Mouse (Mus musculus) limb, embryonic 13.5 days (tissue): Measurements from ENCODE around the gene Anapc11. TPM values are rescaled to one million over a fixed set of nuclear protein-coding genes. Genes with fewer than 3 reads are reported as not detected.
A peak's percentile ranks its signal among the peaks of the same experiment; 100 is the strongest.

Source experiments
- ATAC-seq: fragments of 200-750 bp; cut with Nextera tagmentation; 2 replicates; pipeline ENCODE4 v1.8.0; 2017; ENCODE audit warnings: low read depth, moderate number of reproducible peaks, moderate TSS enrichment; ENCODE audit not compliant: low FRiP score
- H3K27ac ChIP-seq: fragments of 300-500 bp; sonication (generic); 2 replicates; pipeline ENCODE4 v1.5.1; 2015; ENCODE audit warnings: inconsistent platforms, mild to moderate bottlenecking, moderate library complexity
- H3K27me3 ChIP-seq: fragments of 300-500 bp; sonication (generic); 2 replicates; pipeline ENCODE4 v1.6.1; 2015; ENCODE audit warnings: mild to moderate bottlenecking, inconsistent platforms
- H3K36me3 ChIP-seq: fragments of 300-500 bp; sonication (generic); 2 replicates; pipeline ENCODE4 v1.6.1; 2015; ENCODE audit warnings: inconsistent platforms, mild to moderate bottlenecking, moderate library complexity
- H3K4me1 ChIP-seq: fragments of 300-500 bp; sonication (generic); 2 replicates; pipeline ENCODE4 v1.6.1; 2015; ENCODE audit warnings: inconsistent platforms
- H3K4me2 ChIP-seq: fragments of 300-500 bp; sonication (generic); replicated peaks from 2 replicates; pipeline ENCODE4 v1.6.1; 2015; ENCODE audit warnings: inconsistent platforms, mild to moderate bottlenecking, moderate library complexity
- H3K4me3 ChIP-seq: fragments of 300-500 bp; sonication (generic); 2 replicates; pipeline ENCODE4 v1.5.1; 2015; ENCODE audit warnings: moderate library complexity, mild to moderate bottlenecking, inconsistent platforms
- H3K9ac ChIP-seq: fragments of 300-500 bp; sonication (generic); 2 replicates; pipeline ENCODE4 v1.6.1; 2015; ENCODE audit warnings: mild to moderate bottlenecking, inconsistent platforms
- H3K9me3 ChIP-seq: fragments of 300-500 bp; sonication (generic); 2 replicates; pipeline ENCODE4 v1.6.1; 2016; ENCODE audit warnings: inconsistent platforms
- WGBS: fragments of 180-500 bp; shearing (Covaris S2); methylation state at CpG from one replicate; pipeline ENCODE4 v1.1.7; 2015; 5-methylcytosine and 5-hydroxymethylcytosine counted together
- polyA plus RNA-seq: library from polyadenylated mRNA; unstranded; fragments of >200 nt; fragmentation: Nextera tagmentation; extraction: Ambion mirVana; gene quantifications from 2 replicates; pipeline ENCODE4 v1.2.1, GENCODE M21; 2015

The Anapc11 gene
- polyA plus RNA-seq, 1 experiment from 2014 or later = 222 TPM

- Histone ChIP-seq H3K9ac (no peak overlapping the region), H3K36me3 (peaks cover 62% of the 10 kb centered on the region), H3K9me3 (peaks cover 6% of the 10 kb centered on the region; the same call in 1 of the 2 replicates), H3K27ac (no peak overlapping the region), H3K4me1 (peaks cover 24% of the 10 kb centered on the region), H3K27me3 (no peaks in the 10 kb centered on the region), H3K4me3 (no peak overlapping the region), H3K4me2 (no peak overlapping the region)
- ATAC-seq = no peak
- 93% methylated on average over 1 of the region's 1 CpGs for WGBS
Measured at GRCm38 (mm10) chr11:120583937-120584336, 14.3 kb upstream of the Anapc11 start.

- H3K4me1 ChIP-seq = no peaks in the 10 kb centered on the region
- no peak overlapping the region for H3K9ac ChIP-seq
- no peak for ATAC-seq
- H3K9me3 ChIP-seq = peaks cover 6% of the 10 kb centered on the region; the same call in 1 of the 2 replicates
- H3K27ac ChIP-seq = no peak overlapping the region
- H3K4me2 ChIP-seq = no peak overlapping the region
- 95% methylated on average over 6 of the region's 6 CpGs for WGBS
- no peaks in the 10 kb centered on the region for H3K27me3 ChIP-seq
- H3K36me3 ChIP-seq = peaks cover 95% of the 10 kb centered on the region
- H3K4me3 ChIP-seq = no peak overlapping the region
Measured at GRCm38 (mm10) chr11:120588531-120588930, 9.7 kb upstream of the Anapc11 start.

GRCm38 (mm10) chr11:120597240-120598235 lies 683 bp upstream of the Anapc11 start:
- H3K27me3 ChIP-seq = no peaks in the 10 kb centered on the region
- 4% methylated on average over 90 of the region's 99 CpGs for WGBS
- peak overlapping the region; percentile 93 for H3K4me2 ChIP-seq
- peak overlapping the region; percentile 93 for H3K27ac ChIP-seq
- H3K9ac ChIP-seq = peak overlapping the region; percentile 99
- H3K4me1 ChIP-seq = peaks cover 28% of the 10 kb centered on the region
- peak overlapping the region; percentile 92 for H3K4me3 ChIP-seq
- H3K36me3 ChIP-seq = peaks cover 70% of the 10 kb centered on the region
- peak; percentile 49 for ATAC-seq
- H3K9me3 ChIP-seq = no peaks in the 10 kb centered on the region

DNA sequence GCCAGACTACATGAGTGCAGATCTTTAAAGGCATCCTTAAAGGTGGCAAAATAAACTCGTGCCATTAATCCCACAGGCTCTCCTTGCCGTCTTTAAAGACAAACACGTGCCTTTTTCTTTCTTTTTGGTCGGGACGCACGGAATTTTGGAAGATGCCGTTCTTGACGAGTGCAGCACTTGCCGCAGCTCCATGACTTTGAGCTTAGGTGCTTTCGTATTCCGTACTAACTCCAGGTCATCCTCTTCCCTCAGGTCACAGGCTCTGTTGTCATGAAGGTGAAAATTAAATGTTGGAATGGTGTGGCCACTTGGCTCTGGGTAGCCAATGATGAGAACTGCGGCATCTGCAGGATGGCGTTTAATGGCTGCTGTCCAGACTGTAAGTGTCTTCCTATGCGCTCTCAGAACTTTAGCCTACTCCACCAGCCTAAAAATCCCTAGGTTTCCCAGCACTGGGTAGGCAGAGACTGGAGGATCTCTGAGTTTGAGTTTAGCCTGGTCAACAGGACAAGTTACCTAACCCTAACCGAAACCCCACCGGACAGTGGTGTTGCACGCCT lies 849 bp downstream of the Anapc11 start:
- Histone ChIP-seq H3K9me3 (no peaks in the 10 kb centered on the region), H3K4me2 (peak overlapping the region; percentile 93), H3K27ac (peak overlapping the region; percentile 87; the same call in 1 of the 2 replicates), H3K4me3 (peak overlapping the region; percentile 92), H3K36me3 (peaks cover 70% of the 10 kb centered on the region), H3K9ac (peak overlapping the region; percentile 76), H3K27me3 (no peaks in the 10 kb centered on the region), H3K4me1 (peaks cover 28% of the 10 kb centered on the region)
- WGBS = 42% methylated on average over 17 of the region's 17 CpGs
- no peak for ATAC-seq

- H3K27me3 ChIP-seq = no peaks in the 10 kb centered on the region
- H3K36me3 ChIP-seq = peaks cover 71% of the 10 kb centered on the region
- 94% methylated on average over 3 of the region's 3 CpGs for WGBS
Measured at GRCm38 (mm10) chr11:120600716-120601115, 2.5 kb downstream of the Anapc11 start.

GRCm38 (mm10) chr11:120603545-120603944 lies 5.3 kb downstream of the Anapc11 start:
- H3K36me3 ChIP-seq = peaks cover 74% of the 10 kb centered on the region

More at GRCm38 (mm10) chr11:120600716-120601115, 2.5 kb downstream of the Anapc11 start:
- H3K4me3 ChIP-seq = no peak overlapping the region
- H3K9ac ChIP-seq = no peak overlapping the region
- no peak overlapping the region for H3K27ac ChIP-seq
- no peak overlapping the region for H3K4me2 ChIP-seq
- ATAC-seq = no peak
- no peaks in the 10 kb centered on the region for H3K9me3 ChIP-seq
- H3K4me1 ChIP-seq = peaks cover 28% of the 10 kb centered on the region

DNA sequence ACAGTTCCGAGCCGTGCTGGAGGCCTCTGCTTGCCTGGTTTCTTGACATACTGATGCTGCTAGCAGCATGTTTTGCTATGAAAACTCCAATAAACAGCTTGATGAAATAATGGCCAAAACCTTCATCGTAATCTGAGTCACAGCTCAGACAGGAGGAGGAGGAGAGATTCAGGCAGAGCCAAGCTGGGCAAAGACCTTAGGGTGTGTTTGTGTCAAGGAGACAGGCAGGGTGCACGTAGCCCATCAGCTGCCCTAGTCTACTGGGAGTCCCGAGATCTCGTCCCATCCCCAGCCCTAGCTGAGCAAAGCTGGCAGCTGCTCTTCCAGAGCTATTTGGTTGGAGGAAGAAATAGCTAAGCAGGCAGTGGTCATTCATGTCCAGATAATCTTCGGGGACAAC lies 7.4 kb downstream of the Anapc11 start:
- WGBS = 88% methylated on average over 7 of the region's 7 CpGs
- no peak for ATAC-seq
- Histone ChIP-seq H3K27me3 (peaks cover 25% of the 10 kb centered on the region), H3K4me2 (no peak overlapping the region), H3K27ac (no peak overlapping the region), H3K4me3 (no peak overlapping the region), H3K9me3 (no peaks in the 10 kb centered on the region), H3K4me1 (peaks cover 20% of the 10 kb centered on the region), H3K9ac (no peak overlapping the region), H3K36me3 (peaks cover 78% of the 10 kb centered on the region)

More at GRCm38 (mm10) chr11:120603545-120603944, 5.3 kb downstream of the Anapc11 start:
- Histone ChIP-seq H3K27me3 (peaks cover 12% of the 10 kb centered on the region), H3K27ac (no peak overlapping the region), H3K4me1 (peaks cover 26% of the 10 kb centered on the region), H3K4me2 (no peak overlapping the region), H3K4me3 (no peak overlapping the region), H3K9me3 (no peaks in the 10 kb centered on the region), H3K9ac (no peak overlapping the region)
- ATAC-seq = no peak
- WGBS = 84% methylated on average over 2 of the region's 2 CpGs

DNA sequence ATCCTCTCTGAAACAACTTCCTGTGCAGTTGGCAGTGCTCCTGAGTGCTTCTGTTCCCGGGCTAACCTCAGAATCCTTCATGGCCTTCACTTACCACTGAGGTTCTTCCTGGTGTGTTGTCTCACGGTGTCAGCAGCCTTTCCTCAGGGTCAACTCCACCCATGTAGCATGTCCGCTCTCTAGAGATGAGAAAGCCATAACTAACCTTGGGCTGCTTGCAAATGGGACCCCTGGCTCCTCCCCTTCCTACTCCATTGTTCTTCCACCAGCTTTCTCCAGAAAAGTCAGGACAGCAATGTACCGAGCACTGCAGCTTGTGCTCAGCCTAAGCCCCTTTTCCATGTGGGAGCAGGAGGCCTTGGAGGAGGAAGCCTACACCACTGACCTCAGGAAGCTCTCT lies 8.5 kb downstream of the Anapc11 start:
- 83% methylated on average over 4 of the region's 4 CpGs for WGBS
- Histone ChIP-seq H3K36me3 (peaks cover 79% of the 10 kb centered on the region), H3K9ac (no peak overlapping the region), H3K27me3 (peaks cover 25% of the 10 kb centered on the region), H3K27ac (no peak overlapping the region; the same call in 1 of the 2 replicates), H3K4me1 (peaks cover 20% of the 10 kb centered on the region), H3K4me2 (no peak overlapping the region), H3K4me3 (no peak overlapping the region), H3K9me3 (no peaks in the 10 kb centered on the region)
- ATAC-seq = no peak

GRCm38 (mm10) chr11:120608241-120609034 lies 10.2 kb downstream of the Anapc11 start, which contains the start of gene Npb:
Gene Npb, plus strand, starts transcription at chr11:120608477.
- Histone ChIP-seq H3K9me3 (no peaks in the 10 kb centered on the region), H3K27me3 (peaks cover 25% of the 10 kb centered on the region), H3K4me3 (peak within 1 kb of the TSS; percentile 40), H3K4me1 (peaks cover 20% of the 10 kb centered on the region), H3K9ac (peak within 1 kb of the TSS; percentile 63), H3K4me2 (peak within 1 kb of the TSS; percentile 67), H3K36me3 (peaks cover 79% of the 10 kb centered on the region), H3K27ac (no peak within 1 kb of the TSS; the same call in 1 of the 2 replicates)
- WGBS = 4% methylated on average over 45 of the region's 45 CpGs
- ATAC-seq = no peak

DNA sequence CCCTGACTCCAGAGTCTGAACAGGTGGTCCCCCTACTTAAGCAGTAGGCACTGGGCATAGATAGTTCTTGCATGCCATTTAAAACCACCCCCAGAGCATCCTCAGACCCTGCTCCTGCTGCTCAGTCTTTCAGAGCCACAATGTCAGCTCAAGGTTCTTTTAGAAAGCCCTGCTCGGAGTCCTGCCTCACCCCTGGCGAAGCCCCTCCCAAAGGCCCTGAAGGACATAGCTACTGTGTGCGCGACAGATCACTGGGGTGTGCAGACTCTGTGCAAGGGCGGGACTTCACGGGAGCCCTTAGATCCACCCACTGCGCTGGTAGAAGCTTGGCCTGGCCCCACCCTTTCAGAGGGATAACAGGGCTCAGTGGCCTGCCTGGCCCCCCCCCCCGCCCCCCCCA lies 11.0 kb downstream of the Anapc11 start:
- peaks cover 79% of the 10 kb centered on the region for H3K36me3 ChIP-seq
- peaks cover 20% of the 10 kb centered on the region for H3K4me1 ChIP-seq
- peak overlapping the region; percentile 67; the same call in 1 of the 2 replicates for H3K4me2 ChIP-seq
- no peak overlapping the region for H3K4me3 ChIP-seq
- peaks cover 25% of the 10 kb centered on the region for H3K27me3 ChIP-seq
- no peaks in the 10 kb centered on the region for H3K9me3 ChIP-seq
- 47% methylated on average over 7 of the region's 8 CpGs for WGBS
- H3K27ac ChIP-seq = no peak overlapping the region
- no peak for ATAC-seq
- H3K9ac ChIP-seq = peak overlapping the region; percentile 63; the same call in 1 of the 2 replicates

- Histone ChIP-seq H3K36me3 (peaks cover 75% of the 10 kb centered on the region), H3K9ac (no peak overlapping the region), H3K9me3 (no peaks in the 10 kb centered on the region), H3K27ac (no peak overlapping the region), H3K27me3 (peaks cover 25% of the 10 kb centered on the region), H3K4me3 (no peak overlapping the region), H3K4me1 (peaks cover 20% of the 10 kb centered on the region), H3K4me2 (no peak overlapping the region)
- 86% methylated on average over 9 of the region's 9 CpGs for WGBS
- no peak for ATAC-seq
Measured at GRCm38 (mm10) chr11:120610477-120611046, 12.3 kb downstream of the Anapc11 start.
